Comparison of ENCODE assay signal across 16 mouse cellular contexts in genomic region chrX:56734436-56734835, GRCm38 (mm10). TPM values are rescaled to one million over a fixed set of nuclear protein-coding genes. Genes with fewer than 3 reads are reported as not detected.
DNase-seq lines count a peak whose midpoint lies in the region; ATAC-seq and TF ChIP-seq lines count a peak whose summit lies in the region.
"Had no signal": no experiment of that assay in that cellular context is flagged by ENCODE, and none has a peak within 500 bp of the region (broad histone marks: within the 10 kb centered on the region; RNA-seq: fewer than 3 reads in every experiment).

No protein-coding gene starts in this region.

- no peak for TF ChIP-seq CTCF in lung, embryonic 14.5 days (IDR thresholded peaks at IDR 0.05; ENCODE audit: low read depth)

- H3K27me3 ChIP-seq in hindbrain, embryonic 10.5 days (ENCODE audit: insufficient read depth, poor library complexity, severe bottlenecking): no peaks in the 10 kb centered on the region
- no peaks in the 10 kb centered on the region for H3K27me3 ChIP-seq in hindbrain, embryonic 12.5 days
- H3K27me3 ChIP-seq in lung, embryonic 14.5 days (ENCODE audit: insufficient read depth, low read length): no peaks in the 10 kb centered on the region
- H3K27me3 ChIP-seq: embryonic facial prominence, embryonic 15.5 days had no signal

- peaks cover 6% of the 10 kb centered on the region; the same call in 1 of the 2 replicates for H3K36me3 ChIP-seq in hindbrain, embryonic 10.5 days
- no peaks in the 10 kb centered on the region for H3K36me3 ChIP-seq in hindbrain, embryonic 12.5 days
- H3K36me3 ChIP-seq in lung, embryonic 14.5 days (ENCODE audit: insufficient read depth): 0 out of 2 replicates have a peak, but pooled peaks cover 4% of the 10 kb centered on the region
- H3K36me3 ChIP-seq: embryonic facial prominence, embryonic 15.5 days; liver, embryonic 13.5 days had no signal

- peak; percentile 10 for DNase-seq in adrenal gland, postnatal 10 days
- no peak for DNase-seq in adrenal gland, postnatal 4 days (ENCODE audit: low spot score in 2 of 2)
- DNase-seq in hindbrain, embryonic 10.5 days (ENCODE audit: low spot score): no peak
- peak; percentile 36 for DNase-seq in lung, embryonic 14.5 days
- DNase-seq in lung, postnatal 4 days: no peak
- peak; percentile 3 for DNase-seq in urinary bladder, postnatal 14 days (ENCODE audit: low spot score)
- no peak for DNase-seq in urinary bladder, postnatal 4 days (ENCODE audit: low spot score in 2 of 2)
- DNase-seq: adrenal gland, adult 8-10 months; cerebellum, postnatal 14 days; gastrocnemius, postnatal 14 days; layer of hippocampus, adult 9-11 months; liver, embryonic 13.5 days; thymus, adult 18-20 months had no signal

- H3K9me3 ChIP-seq in hindbrain, embryonic 10.5 days: no peaks in the 10 kb centered on the region; the same call in 1 of the 2 replicates
- no peaks in the 10 kb centered on the region for H3K9me3 ChIP-seq in hindbrain, embryonic 12.5 days (replicated peaks)
- no peaks in the 10 kb centered on the region for H3K9me3 ChIP-seq in lung, embryonic 14.5 days (ENCODE audit: low read depth, low read length)
- H3K9me3 ChIP-seq: embryonic facial prominence, embryonic 15.5 days; liver, embryonic 13.5 days had no signal

- H3K4me2 ChIP-seq in hindbrain, embryonic 12.5 days (replicated peaks): no peak overlapping the region
- peak overlapping the region; percentile 42; the same call in 1 of the 2 replicates for H3K4me2 ChIP-seq in lung, embryonic 14.5 days
- H3K4me2 ChIP-seq: embryonic facial prominence, embryonic 15.5 days; liver, embryonic 13.5 days had no signal

- 28% methylated on average over 5 of the region's 5 CpGs for WGBS in hindbrain, embryonic 10.5 days
- 30% methylated on average over 5 of the region's 5 CpGs for WGBS in hindbrain, embryonic 12.5 days
- WGBS in lung, embryonic 14.5 days: 21% methylated on average over 5 of the region's 5 CpGs

- ATAC-seq in hindbrain, embryonic 12.5 days (ENCODE audit: low FRiP score): no peak
- ATAC-seq in lung, embryonic 14.5 days (ENCODE audit: insufficient read depth): no peak
- ATAC-seq: forebrain, embryonic 16.5 days had no signal

- H3K4me1 ChIP-seq in hindbrain, embryonic 10.5 days (replicated peaks): peaks cover 19% of the 10 kb centered on the region; the same call in 1 of the 2 replicates
- H3K4me1 ChIP-seq in hindbrain, embryonic 12.5 days: no peaks in the 10 kb centered on the region
- no peaks in the 10 kb centered on the region for H3K4me1 ChIP-seq in lung, embryonic 14.5 days (ENCODE audit: insufficient read depth)
- H3K4me1 ChIP-seq: embryonic facial prominence, embryonic 15.5 days had no signal

- no peak overlapping the region for H3K9ac ChIP-seq in hindbrain, embryonic 12.5 days
- H3K9ac ChIP-seq in lung, embryonic 14.5 days: no peak overlapping the region
- H3K9ac ChIP-seq: embryonic facial prominence, embryonic 15.5 days; liver, embryonic 13.5 days had no signal

- H3K4me3 ChIP-seq in hindbrain, embryonic 10.5 days: peak overlapping the region; percentile 13
- H3K4me3 ChIP-seq in hindbrain, embryonic 12.5 days: no peak overlapping the region
- no peak overlapping the region for H3K4me3 ChIP-seq in lung, embryonic 14.5 days (ENCODE audit: low read depth, low read length)
- H3K4me3 ChIP-seq: embryonic facial prominence, embryonic 15.5 days; liver, embryonic 13.5 days had no signal

- H3K27ac ChIP-seq in hindbrain, embryonic 10.5 days: peak overlapping the region; percentile 45; the same call in 1 of the 2 replicates
- no peak overlapping the region for H3K27ac ChIP-seq in hindbrain, embryonic 12.5 days
- no peak overlapping the region for H3K27ac ChIP-seq in lung, embryonic 14.5 days (ENCODE audit: low read depth)
- H3K27ac ChIP-seq: embryonic facial prominence, embryonic 15.5 days; liver, embryonic 13.5 days had no signal

RNA-seq across cellular contexts. Expression of gene Fhl1, which starts 2.8 kb away (rescaled TPM):
- 100 to 1,000 TPM; 146 to 212 TPM for total RNA-seq in adrenal gland, postnatal 10 days (2021)
- 100 to 1,000 TPM in 1 of 2 experiments, 10 to 100 TPM in 1; 56.5 to 130 TPM for total RNA-seq in adrenal gland, postnatal 4 days (2021)
- polyA plus RNA-seq in hindbrain, embryonic 10.5 days (2016; fragmentation: Nextera tagmentation; extraction: Ambion mirVana): 81.0 and 87.1 TPM in 2 replicates
- 81.7 and 87.1 TPM in 2 replicates for polyA plus RNA-seq in hindbrain, embryonic 12.5 days (2016; fragmentation: Nextera tagmentation; extraction: Ambion mirVana)
- polyA plus RNA-seq in lung, embryonic 14.5 days (2014; fragmentation: Nextera tagmentation; extraction: Ambion mirVana): 241 and 264 TPM in 2 replicates

Comparison
In these comparisons a context has a peak if more than half of its experiments do, and no peak if none do; other contexts are left out.
1. DNase-seq: peak in adrenal gland, postnatal 10 days (single experiment), lung, embryonic 14.5 days (single experiment) and urinary bladder, postnatal 14 days (single experiment); none in adrenal gland, postnatal 4 days (0 of 2), hindbrain, embryonic 10.5 days (single experiment), lung, postnatal 4 days (0 of 2) and urinary bladder, postnatal 4 days (0 of 2).